Mouse (Mus musculus): ENCODE measurements around the gene 4933430I17Rik. TPM values are rescaled to one million over a fixed set of nuclear protein-coding genes. Genes with fewer than 3 reads are reported as not detected.
A peak's percentile ranks its signal among the peaks of the same experiment; 100 is the strongest.

Gene 4933430I17Rik
- total and polyA plus RNA-seq, 3 experiments, result 0.12 to 0.43 TPM; not detected in 1

DNA sequence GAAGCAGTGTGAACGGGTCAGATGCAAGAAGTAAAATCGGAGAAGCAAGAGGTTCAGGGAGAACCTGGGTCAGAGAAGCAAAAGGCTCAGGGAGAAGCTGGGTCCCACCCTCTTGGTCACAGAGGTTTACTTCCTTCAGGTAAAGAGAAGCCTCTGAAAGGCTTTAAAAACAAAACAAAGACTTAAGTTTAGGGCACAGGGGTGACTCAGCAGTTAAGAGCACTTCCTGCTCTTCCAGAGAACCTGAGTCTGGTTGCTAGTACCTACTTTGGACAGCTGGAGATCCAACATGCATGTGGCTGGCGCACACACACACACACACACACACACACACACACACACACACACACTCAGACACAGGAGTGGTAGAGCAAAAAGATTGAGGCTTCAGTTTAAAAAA is 40.2 kb upstream of the 4933430I17Rik start:
- peak; percentile 60 for DNase-seq (ENCODE audit: low read depth, low spot score)
- TF ChIP-seq ZMIZ1 (IDR thresholded peaks at IDR 0.05; ENCODE audit: low read depth, low read length) (no peak), ZKSCAN1 (IDR thresholded peaks at IDR 0.05; ENCODE audit: low read depth, low read length) (no peak), SMC3 (IDR thresholded peaks at IDR 0.05; ENCODE audit: low read depth, low read length) (no peak), ZC3H11A (IDR thresholded peaks at IDR 0.05; ENCODE audit: low read depth, low read length) (no peak), NELFE (IDR thresholded peaks at IDR 0.05; ENCODE audit: low read depth, low read length) (no peak), MYB (IDR thresholded peaks at IDR 0.05; ENCODE audit: low read depth, low read length) (no peak), POLR2A (IDR thresholded peaks at IDR 0.05; ENCODE audit: control insufficient read depth in 1 of 2, insufficient read depth in 1 of 2, low read depth in 1 of 2, low read length in 2 of 2, poor library complexity in 1 of 2) (no peak), CHD1 (IDR thresholded peaks at IDR 0.05; ENCODE audit: low read depth, low read length) (no peak), MXI1 (IDR thresholded peaks at IDR 0.05; ENCODE audit: low read depth, low read length) (no peak), HCFC1 (IDR thresholded peaks at IDR 0.05; ENCODE audit: low read depth, low read length) (no peak), RAD21 (IDR thresholded peaks at IDR 0.05; ENCODE audit: low read depth, low read length) (no peak)
- H3K4me1 ChIP-seq (ENCODE audit: control insufficient read depth in 1 of 2, insufficient read depth in 2 of 2, low read length in 2 of 2), result peaks cover 0 to 12% of the 10 kb centered on the region in 2 experiments; a peak in 2 of 4 replicates
- H3K9me3 ChIP-seq (replicated peaks; ENCODE audit: insufficient read depth, low read length), result no peaks in the 10 kb centered on the region
- H3K79me2 ChIP-seq (ENCODE audit: control insufficient read depth, insufficient read depth, low read length, poor library complexity), result no peaks in the 10 kb centered on the region
- H3K27me3 ChIP-seq (ENCODE audit: control insufficient read depth in 1 of 2, insufficient read depth in 2 of 2, low read length in 2 of 2), result no peaks in the 10 kb centered on the region
- H3K36me3 ChIP-seq (ENCODE audit: control insufficient read depth in 1 of 2, insufficient read depth in 2 of 2, low read length in 2 of 2), result peaks cover 0 to 6% of the 10 kb centered on the region in 2 experiments; a peak in 2 of 4 replicates
- no peak overlapping the region for H3K4me3 ChIP-seq (ENCODE audit: control insufficient read depth in 1 of 2, insufficient read depth in 1 of 2, low read depth in 2 of 2, low read length in 2 of 2)
- H3K9ac ChIP-seq (ENCODE audit: control insufficient read depth, low read depth, low read length, poor library complexity, severe bottlenecking), result no peak overlapping the region
- peak overlapping the region; percentile 30; the same call in 1 of the 2 replicates for H3K27ac ChIP-seq (ENCODE audit: control insufficient read depth, low read depth, low read length)

DNA sequence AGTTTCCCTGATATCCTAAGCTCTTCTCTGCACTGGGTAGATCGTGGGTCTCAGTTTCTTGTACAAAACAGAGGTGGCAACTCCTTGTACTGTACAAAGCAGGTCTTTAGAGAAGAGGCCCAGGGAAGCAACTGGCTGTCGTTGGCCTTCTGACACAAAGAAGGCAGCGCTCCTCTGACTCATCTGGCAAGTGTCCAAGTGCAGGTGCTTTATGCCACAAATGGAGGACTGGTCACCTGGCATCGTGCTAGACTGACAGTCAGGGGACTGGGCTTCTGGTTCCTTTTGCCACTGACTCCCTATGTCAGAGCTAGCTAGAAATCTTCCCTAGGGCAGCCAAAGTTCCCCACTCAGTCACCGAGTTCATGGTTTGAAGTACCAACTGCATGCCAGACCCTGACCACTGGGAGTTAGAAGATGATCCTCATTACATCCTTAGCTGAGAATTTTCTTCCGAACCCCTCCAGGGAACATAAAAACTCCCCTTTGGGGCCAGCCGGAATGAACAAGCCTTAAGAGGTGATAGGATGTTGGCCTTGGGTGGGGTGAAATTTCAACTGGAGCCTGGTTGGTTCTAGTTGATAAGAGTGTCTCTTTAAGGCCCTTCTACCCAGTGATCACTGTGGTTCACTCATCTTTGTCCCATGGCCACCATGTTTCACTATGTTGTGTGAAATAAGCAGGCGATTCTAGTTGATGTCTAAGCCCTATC is 39.6 kb upstream of the 4933430I17Rik start:
- TF ChIP-seq MYB (IDR thresholded peaks at IDR 0.05; ENCODE audit: low read depth, low read length) (no peak), SMC3 (IDR thresholded peaks at IDR 0.05; ENCODE audit: low read depth, low read length) (no peak), MAZ (IDR thresholded peaks at IDR 0.05; ENCODE audit: low read depth, low read length) (no peak), ELF1 (IDR thresholded peaks at IDR 0.05; ENCODE audit: low read depth, low read length) (no peak), POLR2AphosphoS5 (IDR thresholded peaks at IDR 0.05; ENCODE audit: borderline replicate concordance, low read depth, low read length) (no peak), JUND (IDR thresholded peaks at IDR 0.05; ENCODE audit: low read depth, low read length) (no peak), POLR2AphosphoS2 (IDR thresholded peaks at IDR 0.05; ENCODE audit: low read length) (no peak), GABPA (IDR thresholded peaks at IDR 0.05; ENCODE audit: low read depth, low read length) (no peak), E2F4 (IDR thresholded peaks at IDR 0.05; ENCODE audit: borderline replicate concordance, low read depth, low read length) (no peak)

More for the DNA sequence above, 39.6 kb upstream of the 4933430I17Rik start:
- Histone ChIP-seq H3K36me3 (ENCODE audit: control insufficient read depth in 1 of 2, insufficient read depth in 2 of 2, low read length in 2 of 2) (peaks cover 0 to 6% of the 10 kb centered on the region in 2 experiments; a peak in 2 of 4 replicates), H3K4me3 (ENCODE audit: control insufficient read depth in 1 of 2, insufficient read depth in 1 of 2, low read depth in 2 of 2, low read length in 2 of 2) (no peak overlapping the region), H3K4me1 (ENCODE audit: control insufficient read depth in 1 of 2, insufficient read depth in 2 of 2, low read length in 2 of 2) (peaks cover 0 to 12% of the 10 kb centered on the region in 2 experiments; a peak in 2 of 4 replicates), H3K9ac (ENCODE audit: control insufficient read depth, low read depth, low read length, poor library complexity, severe bottlenecking) (no peak overlapping the region), H3K27ac (ENCODE audit: control insufficient read depth, low read depth, low read length) (peak overlapping the region; percentile 30; the same call in 1 of the 2 replicates), H3K27me3 (ENCODE audit: control insufficient read depth in 1 of 2, insufficient read depth in 2 of 2, low read length in 2 of 2) (no peaks in the 10 kb centered on the region; a peak in 1 of 4 replicates), H3K9me3 (replicated peaks; ENCODE audit: insufficient read depth, low read length) (no peaks in the 10 kb centered on the region), H3K79me2 (ENCODE audit: control insufficient read depth, insufficient read depth, low read length, poor library complexity) (no peaks in the 10 kb centered on the region)
- peak; percentile 40 for DNase-seq (ENCODE audit: low read depth, low spot score)

Data from MEL (cell line).